Mouse (Mus musculus): ENCODE results near the gene Tmem201. TPM values are rescaled to one million over a fixed set of nuclear protein-coding genes. Genes with fewer than 3 reads are reported as not detected.
A peak's percentile ranks its signal among the peaks of the same experiment; 100 is the strongest.

Gene Tmem201
- polyA plus RNA-seq, 1 experiment from 2014 or later = 53.3 TPM

- Histone ChIP-seq H3K9ac (no peak overlapping the region), H3K4me1 (replicated peaks) (no peaks in the 10 kb centered on the region; the same call in 1 of the 2 replicates), H3K27ac (replicated peaks) (no peak overlapping the region), H3K9me3 (no peaks in the 10 kb centered on the region), H3K27me3 (no peaks in the 10 kb centered on the region), H3K36me3 (no peaks in the 10 kb centered on the region), H3K4me2 (no peak overlapping the region), H3K4me3 (no peak overlapping the region)
- WGBS = 89% methylated on average over 8 of the region's 8 CpGs
- ATAC-seq (ENCODE audit: low FRiP score, low read depth) = no peak
Measured at GRCm38 (mm10) chr4:149690828-149691280, 47.0 kb downstream of the Tmem201 start.

GRCm38 (mm10) chr4:149689822-149690700 lies 47.8 kb downstream of the Tmem201 start:
- 85% methylated on average over 12 of the region's 12 CpGs for WGBS
- H3K4me3 ChIP-seq = no peak overlapping the region
- no peaks in the 10 kb centered on the region for H3K27me3 ChIP-seq
- no peak overlapping the region for H3K9ac ChIP-seq
- no peaks in the 10 kb centered on the region for H3K4me1 ChIP-seq (replicated peaks)
- no peak for ATAC-seq (ENCODE audit: low FRiP score, low read depth)
- H3K36me3 ChIP-seq = no peaks in the 10 kb centered on the region
- no peak overlapping the region for H3K27ac ChIP-seq (replicated peaks)
- H3K4me2 ChIP-seq = no peak overlapping the region
- H3K9me3 ChIP-seq = no peaks in the 10 kb centered on the region

- Histone ChIP-seq H3K9ac (no peak overlapping the region), H3K36me3 (no peaks in the 10 kb centered on the region), H3K27me3 (no peaks in the 10 kb centered on the region), H3K9me3 (no peaks in the 10 kb centered on the region), H3K4me2 (no peak overlapping the region), H3K4me3 (no peak overlapping the region), H3K27ac (replicated peaks) (no peak overlapping the region), H3K4me1 (replicated peaks) (no peaks in the 10 kb centered on the region)
- WGBS = 65% methylated on average over 14 of the region's 14 CpGs
- ATAC-seq (ENCODE audit: low FRiP score, low read depth) = no peak
Measured at GRCm38 (mm10) chr4:149688861-149689260, 49.0 kb downstream of the Tmem201 start.

GRCm38 (mm10) chr4:149684841-149685623 lies 52.8 kb downstream of the Tmem201 start:
- no peak overlapping the region for H3K9ac ChIP-seq
- H3K4me1 ChIP-seq (replicated peaks) = no peaks in the 10 kb centered on the region
- 85% methylated on average over 11 of the region's 11 CpGs for WGBS
- H3K4me2 ChIP-seq = no peak overlapping the region
- H3K36me3 ChIP-seq = no peaks in the 10 kb centered on the region
- H3K27ac ChIP-seq (replicated peaks) = no peak overlapping the region
- no peaks in the 10 kb centered on the region for H3K27me3 ChIP-seq
- H3K9me3 ChIP-seq = no peaks in the 10 kb centered on the region
- ATAC-seq (ENCODE audit: low FRiP score, low read depth) = no peak
- H3K4me3 ChIP-seq = no peak overlapping the region

GRCm38 (mm10) chr4:149683875-149684274 lies 54.0 kb downstream of the Tmem201 start:
- Histone ChIP-seq H3K27ac (replicated peaks) (no peak overlapping the region), H3K4me3 (no peak overlapping the region), H3K4me1 (replicated peaks) (no peaks in the 10 kb centered on the region), H3K36me3 (no peaks in the 10 kb centered on the region), H3K9me3 (no peaks in the 10 kb centered on the region), H3K9ac (no peak overlapping the region), H3K27me3 (no peaks in the 10 kb centered on the region), H3K4me2 (no peak overlapping the region)
- ATAC-seq (ENCODE audit: low FRiP score, low read depth) = no peak
- 19% methylated on average over 7 of the region's 7 CpGs for WGBS

GRCm38 (mm10) chr4:149679056-149679770 lies 58.6 kb downstream of the Tmem201 start:
- Histone ChIP-seq H3K4me3 (no peak overlapping the region), H3K4me1 (replicated peaks) (peaks cover 13% of the 10 kb centered on the region), H3K27ac (replicated peaks) (no peak overlapping the region), H3K9me3 (no peaks in the 10 kb centered on the region), H3K36me3 (no peaks in the 10 kb centered on the region), H3K9ac (no peak overlapping the region), H3K27me3 (no peaks in the 10 kb centered on the region), H3K4me2 (no peak overlapping the region)
- no peak for ATAC-seq (ENCODE audit: low FRiP score, low read depth)
- 71% methylated on average over 11 of the region's 11 CpGs for WGBS

- Histone ChIP-seq H3K27ac (replicated peaks) (no peak overlapping the region), H3K9me3 (no peaks in the 10 kb centered on the region), H3K4me3 (no peak overlapping the region), H3K4me2 (no peak overlapping the region), H3K9ac (no peak overlapping the region), H3K27me3 (no peaks in the 10 kb centered on the region), H3K36me3 (0 out of 2 replicates have a peak, but pooled peaks cover 4% of the 10 kb centered on the region), H3K4me1 (replicated peaks) (peaks cover 17% of the 10 kb centered on the region)
- 52% methylated on average over 1 of the region's 1 CpGs for WGBS
- ATAC-seq (ENCODE audit: low FRiP score, low read depth) = no peak
Measured at GRCm38 (mm10) chr4:149678006-149678405, 59.8 kb downstream of the Tmem201 start.

- ATAC-seq (ENCODE audit: low FRiP score, low read depth) = peak; percentile 93
- Histone ChIP-seq H3K4me3 (peak overlapping the region; percentile 83), H3K9ac (peak overlapping the region; percentile 83), H3K4me1 (replicated peaks) (peaks cover 17% of the 10 kb centered on the region), H3K27ac (replicated peaks) (peak overlapping the region; percentile 76), H3K27me3 (no peaks in the 10 kb centered on the region), H3K4me2 (peak overlapping the region; percentile 81), H3K9me3 (no peaks in the 10 kb centered on the region), H3K36me3 (peaks cover 13% of the 10 kb centered on the region; the same call in 1 of the 2 replicates)
- WGBS = 2% methylated on average over 60 of the region's 60 CpGs
Measured at GRCm38 (mm10) chr4:149675378-149676261, 62.2 kb downstream of the Tmem201 start.

- Histone ChIP-seq H3K4me2 (peak overlapping the region; percentile 81), H3K9ac (peak overlapping the region; percentile 83), H3K36me3 (peaks cover 13% of the 10 kb centered on the region; the same call in 1 of the 2 replicates), H3K4me1 (replicated peaks) (peaks cover 17% of the 10 kb centered on the region), H3K27ac (replicated peaks) (peak overlapping the region; percentile 76), H3K4me3 (peak overlapping the region; percentile 83), H3K9me3 (no peaks in the 10 kb centered on the region), H3K27me3 (no peaks in the 10 kb centered on the region)
- WGBS = 8% methylated on average over 8 of the region's 8 CpGs
- no peak for ATAC-seq (ENCODE audit: low FRiP score, low read depth)
Measured at GRCm38 (mm10) chr4:149674814-149675377, 62.9 kb downstream of the Tmem201 start.

GRCm38 (mm10) chr4:149672747-149673146 lies 65.1 kb downstream of the Tmem201 start:
- no peak overlapping the region for H3K27ac ChIP-seq (replicated peaks)
- no peak overlapping the region for H3K9ac ChIP-seq
- no peaks in the 10 kb centered on the region for H3K9me3 ChIP-seq
- H3K36me3 ChIP-seq = peaks cover 13% of the 10 kb centered on the region; the same call in 1 of the 2 replicates
- H3K4me2 ChIP-seq = no peak overlapping the region
- H3K4me3 ChIP-seq = no peak overlapping the region
- H3K4me1 ChIP-seq (replicated peaks) = peaks cover 17% of the 10 kb centered on the region
- 95% methylated on average over 5 of the region's 5 CpGs for WGBS
- ATAC-seq (ENCODE audit: low FRiP score, low read depth) = no peak
- H3K27me3 ChIP-seq = no peaks in the 10 kb centered on the region

Data from hindbrain, embryonic 15.5 days (tissue).